Comparison of ENCODE assay signal across 8 mouse cellular contexts in genomic region chr2:26912253-26912770, GRCm38 (mm10). TPM values are rescaled to one million over a fixed set of nuclear protein-coding genes. Genes with fewer than 3 reads are reported as not detected.
DNase-seq lines count a peak whose midpoint lies in the region; ATAC-seq and TF ChIP-seq lines count a peak whose summit lies in the region.

No protein-coding gene starts in this region.

- dilution Hi-C loops in CH12.LX (cut with MboI; ENCODE audit: extremely low pct_ligation_motif_present, extremely low pct_unique_long_range_greater_than_20kb, low sequenced_read_pairs): no loop called here

- no peaks in the 10 kb centered on the region for H3K27me3 ChIP-seq in erythroblast, embryonic 14.5 days (ENCODE audit: control insufficient read depth)
- no peaks in the 10 kb centered on the region for H3K27me3 ChIP-seq in CH12.LX (replicated peaks)
- H3K27me3 ChIP-seq in forebrain, postnatal 0 days (ENCODE audit: insufficient read depth, low read length): no peaks in the 10 kb centered on the region
- H3K27me3 ChIP-seq in liver, embryonic 14.5 days (ENCODE audit: control insufficient read depth, insufficient read depth, low read length): no peaks in the 10 kb centered on the region

- TF ChIP-seq EP300 in CH12.LX (IDR thresholded peaks at IDR 0.05; ENCODE audit: low read length): no peak
- TF ChIP-seq EP300 in liver, embryonic 14.5 days (IDR thresholded peaks at IDR 0.05; ENCODE audit: low read depth): no peak

- peak overlapping the region; percentile 98 for H3K9ac ChIP-seq in CH12.LX (ENCODE audit: insufficient read depth, low read depth)
- H3K9ac ChIP-seq in forebrain, postnatal 0 days: no peak overlapping the region
- H3K9ac ChIP-seq in liver, embryonic 14.5 days (replicated peaks): peak overlapping the region; percentile 99

- no peak for ATAC-seq in erythroblast, adult 5-6 weeks (replicated peaks; ENCODE audit: low FRiP score, poor library complexity, severe bottlenecking)
- ATAC-seq in forebrain, postnatal 0 days: no peak
- ATAC-seq in liver, embryonic 14.5 days (ENCODE audit: insufficient read depth): no peak

- in situ Hi-C loops in CH12.LX (cut with MboI; ENCODE audit: low pct_ligation_motif_present, low pct_unique_long_range_greater_than_20kb, low sequenced_read_pairs): no loop called here

- DNase-seq in CH12.LX (ENCODE audit: extremely low read depth): no peak
- no peak for DNase-seq in forebrain, postnatal 0 days
- DNase-seq in liver, embryonic 14.5 days (ENCODE audit: low read depth in 3 of 3, low spot score in 3 of 3): no peak
- DNase-seq in right cerebral cortex, adult 18-20 months: no peak
- no peak for DNase-seq in embryo, embryonic 10 days (ENCODE audit: low spot score)
- DNase-seq in embryo, embryonic 10.5 days (ENCODE audit: low spot score): no peak

- WGBS in forebrain, postnatal 0 days: 71% methylated on average over 5 of the region's 5 CpGs
- WGBS in liver, embryonic 14.5 days (ENCODE audit: insufficient replicate concordance): 51% methylated on average over 5 of the region's 5 CpGs

- H3K4me1 ChIP-seq in erythroblast, embryonic 14.5 days (ENCODE audit: control insufficient read depth): peaks cover 87% of the 10 kb centered on the region
- peaks cover 24 to 50% of the 10 kb centered on the region in 2 experiments for H3K4me1 ChIP-seq in CH12.LX (ENCODE audit: control insufficient read depth in 1 of 2, insufficient read depth in 2 of 2)
- peaks cover 28% of the 10 kb centered on the region for H3K4me1 ChIP-seq in forebrain, postnatal 0 days (ENCODE audit: insufficient read depth)
- H3K4me1 ChIP-seq in liver, embryonic 14.5 days (replicated peaks; ENCODE audit: control insufficient read depth in 2 of 2, insufficient read depth in 2 of 2, low read length in 1 of 2): peaks cover 20 to 29% of the 10 kb centered on the region in 2 experiments

- peak; percentile 34 for TF ChIP-seq POLR2A in CH12.LX (IDR thresholded peaks at IDR 0.05; ENCODE audit: low read depth, low read length)

- no peak for TF ChIP-seq RAD21 in CH12.LX (IDR thresholded peaks at IDR 0.05; ENCODE audit: low read depth, low read length)

- peaks cover 65% of the 10 kb centered on the region for H3K36me3 ChIP-seq in erythroblast, embryonic 14.5 days (ENCODE audit: control insufficient read depth)
- peaks cover 41 to 55% of the 10 kb centered on the region in 2 experiments for H3K36me3 ChIP-seq in CH12.LX (replicated peaks in 1 of 2; ENCODE audit: control insufficient read depth in 1 of 2, insufficient read depth in 1 of 2, low read length in 1 of 2)
- peaks cover 36% of the 10 kb centered on the region for H3K36me3 ChIP-seq in forebrain, postnatal 0 days (ENCODE audit: insufficient read depth)
- peaks cover 44% of the 10 kb centered on the region for H3K36me3 ChIP-seq in liver, embryonic 14.5 days (replicated peaks; ENCODE audit: control insufficient read depth, insufficient read depth, low read depth)

- H3K9me3 ChIP-seq in erythroblast, embryonic 14.5 days (ENCODE audit: control insufficient read depth, low read length): no peaks in the 10 kb centered on the region
- H3K9me3 ChIP-seq in CH12.LX (replicated peaks; ENCODE audit: low read length): no peaks in the 10 kb centered on the region
- no peaks in the 10 kb centered on the region for H3K9me3 ChIP-seq in forebrain, postnatal 0 days (ENCODE audit: low read length)
- H3K9me3 ChIP-seq in liver, embryonic 14.5 days (ENCODE audit: control insufficient read depth, low read length): no peaks in the 10 kb centered on the region

- H3K4me3 ChIP-seq in erythroblast, embryonic 14.5 days (replicated peaks): peak overlapping the region; percentile 83
- H3K4me3 ChIP-seq in CH12.LX (replicated peaks in 1 of 3; ENCODE audit: low read depth in 2 of 3, low read length in 2 of 3, poor library complexity in 1 of 3): peak overlapping the region; percentile 69 to 98 (median 97)
- H3K4me3 ChIP-seq in forebrain, postnatal 0 days (ENCODE audit: low read depth, low read length): peak overlapping the region; percentile 71; the same call in 1 of the 2 replicates
- H3K4me3 ChIP-seq in liver, embryonic 14.5 days (ENCODE audit: insufficient read depth in 1 of 2, low read depth in 2 of 2, low read length in 2 of 2): peak overlapping the region; percentile 92 to 96

- H3K79me2 ChIP-seq in CH12.LX (replicated peaks; ENCODE audit: control insufficient read depth, extremely low read depth, insufficient read depth, poor library complexity, severe bottlenecking): peaks cover 85% of the 10 kb centered on the region

- H3K27ac ChIP-seq in CH12.LX (ENCODE audit: insufficient read depth, low read depth): no peak overlapping the region
- H3K27ac ChIP-seq in forebrain, postnatal 0 days (ENCODE audit: low read depth, low read length): no peak overlapping the region
- H3K27ac ChIP-seq in liver, embryonic 14.5 days: peak overlapping the region; percentile 74

- no peak for TF ChIP-seq CTCF in CH12.LX (conservative IDR thresholded peaks at IDR 0.05 in 1 of 2, IDR thresholded peaks at IDR 0.05 in 1 of 2; ENCODE audit: low read depth in 2 of 2, low read length in 2 of 2)
- no peak for TF ChIP-seq CTCF in forebrain, postnatal 0 days (IDR thresholded peaks at IDR 0.05; ENCODE audit: low read depth)
- no peak for TF ChIP-seq CTCF in liver, embryonic 14.5 days (IDR thresholded peaks at IDR 0.05; ENCODE audit: low read depth)

- peak overlapping the region; percentile 83 for H3K4me2 ChIP-seq in CH12.LX (ENCODE audit: insufficient read depth, low read depth, poor library complexity, severe bottlenecking)
- H3K4me2 ChIP-seq in forebrain, postnatal 0 days (ENCODE audit: low read depth): peak overlapping the region; percentile 99
- peak overlapping the region; percentile 97 for H3K4me2 ChIP-seq in liver, embryonic 14.5 days (ENCODE audit: low read depth)

RNA-seq across cellular contexts. Expression of gene Rpl7a, which starts 1.7 kb away (rescaled TPM):
- polyA plus RNA-seq in erythroblast, embryonic 14.5 days (2012): 616 and 622 TPM in 2 replicates
- 469 and 488 TPM in 2 replicates for total RNA-seq in erythroblast, adult 5-6 weeks (2015; ENCODE audit: low replicate concordance)
- 357 and 378 TPM in 2 replicates for total RNA-seq in erythroblast, adult 5-6 weeks (2017; ENCODE audit: low replicate concordance)
- 3,395 and 3,529 TPM in 2 replicates for total RNA-seq in CH12.LX (2012; rRNA removed)
- 3,077 and 3,396 TPM in 2 replicates for total RNA-seq in CH12.LX (2014; rRNA removed)
- polyA plus RNA-seq in CH12.LX (2012; ENCODE audit: insufficient read length, low read depth): 1,126 and 1,142 TPM in 2 replicates
- total RNA-seq in forebrain, postnatal 0 days (2014; rRNA removed): 1,164 and 1,963 TPM in 2 replicates
- 522 and 611 TPM in 2 replicates for polyA plus RNA-seq in forebrain, postnatal 0 days (2015; fragmentation: Nextera tagmentation; extraction: Ambion mirVana)
- polyA plus RNA-seq in liver, embryonic 14.5 days (2012; rRNA removed): 909 and 1,309 TPM in 2 replicates
- 501 and 504 TPM in 2 replicates for polyA plus RNA-seq in liver, embryonic 14.5 days (2014; fragmentation: Nextera tagmentation; extraction: Ambion mirVana)

RNA-seq across cellular contexts. Expression of gene Med22, which starts 1.8 kb away (rescaled TPM):
- polyA plus RNA-seq in erythroblast, embryonic 14.5 days (2012): 2.0 and 2.6 TPM in 2 replicates
- total RNA-seq in erythroblast, adult 5-6 weeks (2015; ENCODE audit: low replicate concordance): 1.3 and 4.4 TPM in 2 replicates
- 6.0 and 10.6 TPM in 2 replicates for total RNA-seq in erythroblast, adult 5-6 weeks (2017; ENCODE audit: low replicate concordance)
- total RNA-seq in CH12.LX (2012; rRNA removed): 27.7 and 41.3 TPM in 2 replicates
- 34.4 and 42.1 TPM in 2 replicates for total RNA-seq in CH12.LX (2014; rRNA removed)
- 35.4 and 37.3 TPM in 2 replicates for polyA plus RNA-seq in CH12.LX (2012; ENCODE audit: insufficient read length, low read depth)
- total RNA-seq in forebrain, postnatal 0 days (2014; rRNA removed): 110 and 116 TPM in 2 replicates
- polyA plus RNA-seq in forebrain, postnatal 0 days (2015; fragmentation: Nextera tagmentation; extraction: Ambion mirVana): 163 and 180 TPM in 2 replicates
- 13.7 and 15.1 TPM in 2 replicates for polyA plus RNA-seq in liver, embryonic 14.5 days (2012; rRNA removed)
- 10.4 and 11.4 TPM in 2 replicates for polyA plus RNA-seq in liver, embryonic 14.5 days (2014; fragmentation: Nextera tagmentation; extraction: Ambion mirVana)

RNA-seq across cellular contexts. Expression of gene Surf2, which starts 3.9 kb away (rescaled TPM):
- polyA plus RNA-seq in erythroblast, embryonic 14.5 days (2012): 0.29 and 0.31 TPM in 2 replicates
- 14.4 and 16.9 TPM in 2 replicates for total RNA-seq in erythroblast, adult 5-6 weeks (2015; ENCODE audit: low replicate concordance)
- 4.2 and 15.0 TPM in 2 replicates for total RNA-seq in erythroblast, adult 5-6 weeks (2017; ENCODE audit: low replicate concordance)
- 28.7 and 36.9 TPM in 2 replicates for total RNA-seq in CH12.LX (2012; rRNA removed)
- total RNA-seq in CH12.LX (2014; rRNA removed): 39.9 and 43.9 TPM in 2 replicates
- polyA plus RNA-seq in CH12.LX (2012; ENCODE audit: insufficient read length, low read depth): 74.5 and 77.1 TPM in 2 replicates
- total RNA-seq in forebrain, postnatal 0 days (2014; rRNA removed): 31.0 and 36.9 TPM in 2 replicates
- polyA plus RNA-seq in forebrain, postnatal 0 days (2015; fragmentation: Nextera tagmentation; extraction: Ambion mirVana): 52.1 and 55.1 TPM in 2 replicates
- polyA plus RNA-seq in liver, embryonic 14.5 days (2012; rRNA removed): 21.0 and 27.2 TPM in 2 replicates
- 20.0 and 21.7 TPM in 2 replicates for polyA plus RNA-seq in liver, embryonic 14.5 days (2014; fragmentation: Nextera tagmentation; extraction: Ambion mirVana)

RNA-seq across cellular contexts. Expression of gene Surf1, which starts 4.0 kb away (rescaled TPM):
- 1.7 and 2.3 TPM in 2 replicates for polyA plus RNA-seq in erythroblast, embryonic 14.5 days (2012)
- total RNA-seq in erythroblast, adult 5-6 weeks (2015; ENCODE audit: low replicate concordance): 9.6 and 34.7 TPM in 2 replicates
- 17.5 and 20.1 TPM in 2 replicates for total RNA-seq in erythroblast, adult 5-6 weeks (2017; ENCODE audit: low replicate concordance)
- total RNA-seq in CH12.LX (2012; rRNA removed): 58.7 and 64.6 TPM in 2 replicates
- 43.4 and 48.1 TPM in 2 replicates for total RNA-seq in CH12.LX (2014; rRNA removed)
- polyA plus RNA-seq in CH12.LX (2012; ENCODE audit: insufficient read length, low read depth): 83.9 and 86.9 TPM in 2 replicates
- 72.3 and 80.8 TPM in 2 replicates for total RNA-seq in forebrain, postnatal 0 days (2014; rRNA removed)
- 106 and 112 TPM in 2 replicates for polyA plus RNA-seq in forebrain, postnatal 0 days (2015; fragmentation: Nextera tagmentation; extraction: Ambion mirVana)
- polyA plus RNA-seq in liver, embryonic 14.5 days (2012; rRNA removed): 23.1 and 25.8 TPM in 2 replicates
- 31.7 and 33.9 TPM in 2 replicates for polyA plus RNA-seq in liver, embryonic 14.5 days (2014; fragmentation: Nextera tagmentation; extraction: Ambion mirVana)

RNA-seq across cellular contexts. Expression of gene Surf6, which starts 9.6 kb away (rescaled TPM):
- polyA plus RNA-seq in erythroblast, embryonic 14.5 days (2012): 0.85 and 0.93 TPM in 2 replicates
- total RNA-seq in erythroblast, adult 5-6 weeks (2015; ENCODE audit: low replicate concordance): 2.1 and 6.1 TPM in 2 replicates
- total RNA-seq in erythroblast, adult 5-6 weeks (2017; ENCODE audit: low replicate concordance): 7.4 and 7.6 TPM in 2 replicates
- 29.0 and 37.4 TPM in 2 replicates for total RNA-seq in CH12.LX (2012; rRNA removed)
- total RNA-seq in CH12.LX (2014; rRNA removed): 34.8 and 37.7 TPM in 2 replicates
- polyA plus RNA-seq in CH12.LX (2012; ENCODE audit: insufficient read length, low read depth): 47.5 and 52.1 TPM in 2 replicates
- total RNA-seq in forebrain, postnatal 0 days (2014; rRNA removed): 25.9 and 33.6 TPM in 2 replicates
- 18.9 and 22.2 TPM in 2 replicates for polyA plus RNA-seq in forebrain, postnatal 0 days (2015; fragmentation: Nextera tagmentation; extraction: Ambion mirVana)
- polyA plus RNA-seq in liver, embryonic 14.5 days (2012; rRNA removed): 6.2 and 10.6 TPM in 2 replicates
- 6.3 and 7.1 TPM in 2 replicates for polyA plus RNA-seq in liver, embryonic 14.5 days (2014; fragmentation: Nextera tagmentation; extraction: Ambion mirVana)

Comparison
In these comparisons a context has a peak if more than half of its experiments do, and no peak if none do; other contexts are left out.
1. RNA of gene Surf2, which starts 3.9 kb away (polyA plus RNA-seq): 74.5 to 77.1 TPM in CH12.LX, 52.1 to 55.1 TPM in forebrain, postnatal 0 days and 20.0 to 27.2 TPM in liver, embryonic 14.5 days; 0.29 to 0.31 TPM in erythroblast, embryonic 14.5 days; every median in the first group is over 10 times any median in the second.
2. Peak in every context shown above with its lines, with median percentiles within 50 percentile points of each other: H3K4me3 ChIP-seq and H3K4me2 ChIP-seq.